Mouse (Mus musculus) brain, embryonic 18.5 days (tissue): Measurements from ENCODE around the gene Fntb.
"Not testable (repeated sequence)": the region's sequence is repeated elsewhere in the genome, so short reads cannot be mapped to it uniquely, and the experiment has no call there.

ENCODE experiments used
- DNase-seq: peaks from one replicate; pipeline ENCODE4 v3.0.0-alpha.2; 2012; ENCODE audit warnings: low read depth, low spot score

The Fntb gene

DNA sequence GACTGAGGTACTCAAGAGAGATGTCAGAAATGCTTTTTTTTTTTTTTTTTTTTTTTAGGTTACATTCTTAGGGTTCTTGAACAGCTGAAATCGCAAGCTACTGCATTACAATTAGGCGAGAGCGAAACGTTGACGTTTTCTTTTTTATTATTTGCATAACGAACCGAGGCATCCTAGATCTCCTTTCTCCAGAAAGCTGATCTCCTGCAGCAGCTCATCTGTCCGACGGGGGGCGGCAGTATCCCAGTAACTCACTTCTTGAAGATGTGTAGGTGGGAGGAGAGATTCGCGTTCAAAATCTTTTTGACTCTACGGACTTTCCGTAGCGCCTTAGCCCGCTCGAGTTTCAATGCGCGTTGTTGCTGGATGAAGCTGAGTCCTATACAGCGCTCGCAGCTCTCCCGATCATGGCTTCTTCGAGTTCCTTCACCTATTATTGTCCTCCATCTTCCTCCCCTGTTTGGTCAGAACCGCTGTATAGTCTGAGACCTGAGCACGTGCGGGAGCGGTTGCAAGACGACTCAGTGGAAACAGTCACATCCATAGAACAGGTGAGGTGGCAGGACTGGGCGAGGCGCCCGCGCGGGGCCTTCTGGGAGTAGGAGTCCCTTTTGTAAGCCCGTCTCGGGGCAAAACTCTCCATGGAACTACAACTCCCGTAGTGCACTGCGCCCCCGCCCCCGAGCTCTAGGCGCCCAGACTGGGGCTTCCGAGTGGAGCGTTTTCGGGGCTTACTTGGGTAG is 71.9 kb downstream of the Fntb start:
- DNase-seq = peak; percentile 97

DNA sequence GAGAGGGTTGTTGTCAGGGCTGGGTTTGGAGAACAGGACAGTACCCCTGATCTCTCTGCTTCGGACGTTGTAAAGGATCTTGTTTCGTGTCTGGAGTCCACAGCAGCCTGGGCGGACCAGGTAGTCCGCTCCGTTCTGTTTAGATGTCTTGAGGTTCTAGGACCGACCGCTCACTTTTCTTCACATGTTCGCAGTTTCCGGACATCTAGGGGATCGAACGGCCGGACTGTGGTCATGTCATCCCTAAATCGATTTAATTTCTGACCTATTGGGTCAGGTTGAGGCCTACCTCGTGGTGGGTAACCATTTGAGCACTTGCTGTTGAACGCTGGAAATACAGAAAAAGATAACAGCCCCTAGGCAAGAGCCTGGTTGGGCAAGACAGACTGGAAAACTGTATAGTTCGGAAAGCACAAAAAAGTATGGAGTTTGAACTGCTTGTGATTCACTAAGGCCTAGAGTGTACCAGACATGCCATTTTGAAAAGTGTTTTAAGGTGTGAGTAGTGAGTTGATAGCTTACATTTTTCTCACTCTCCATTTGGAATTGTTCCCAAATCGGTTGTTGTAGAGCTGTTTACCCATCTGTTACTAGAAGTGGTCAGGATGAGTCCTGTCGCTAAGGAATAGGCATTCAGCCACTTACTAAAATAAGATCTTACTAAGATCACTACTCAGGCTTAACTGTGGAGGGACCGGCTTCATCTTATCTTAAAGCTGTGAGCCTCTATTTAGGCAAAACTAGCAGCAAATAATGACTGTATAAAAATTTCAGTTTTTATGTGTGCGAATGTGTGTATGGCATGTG is 72.7 kb downstream of the Fntb start:
- no peak for DNase-seq

DNA sequence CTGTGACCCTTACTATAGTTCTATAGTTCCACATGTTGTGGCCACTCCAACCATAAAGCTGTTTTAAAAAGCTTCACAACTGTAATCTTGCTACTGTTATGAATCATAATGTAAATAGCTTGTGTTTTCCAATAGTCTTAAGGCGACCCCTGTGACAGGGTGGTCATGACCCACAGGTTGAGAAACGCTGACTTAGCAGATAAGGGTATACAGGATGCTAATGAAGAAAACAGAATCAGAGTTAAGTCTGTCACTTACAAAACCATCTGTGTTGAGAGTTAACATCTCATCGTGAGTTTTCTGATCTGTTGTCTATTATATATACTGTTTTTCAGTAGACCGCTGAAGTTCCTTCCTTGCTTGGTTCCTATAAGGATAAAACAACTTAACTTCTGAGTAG is 73.9 kb downstream of the Fntb start:
- no peak for DNase-seq

DNA sequence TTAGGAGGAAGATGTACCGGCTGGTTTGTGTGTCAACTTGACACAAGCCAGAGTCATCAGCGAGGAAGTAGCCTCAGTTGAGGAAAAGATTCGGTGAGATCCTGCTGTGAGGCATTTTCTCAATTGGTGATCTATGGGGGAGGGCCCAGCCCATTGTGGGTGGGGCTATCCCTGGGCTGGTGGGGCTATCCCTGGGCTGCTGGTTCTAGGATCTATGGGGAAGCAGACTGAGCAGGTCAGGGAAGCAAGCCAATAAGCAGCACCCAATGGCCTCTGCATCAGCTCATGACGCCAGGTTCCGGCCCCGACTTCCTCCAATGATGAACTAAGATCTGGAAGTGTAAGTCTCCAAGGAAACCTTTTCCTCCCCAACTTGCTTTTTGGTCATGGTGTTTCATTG is 74.7 kb downstream of the Fntb start:
- DNase-seq = no peak

DNA sequence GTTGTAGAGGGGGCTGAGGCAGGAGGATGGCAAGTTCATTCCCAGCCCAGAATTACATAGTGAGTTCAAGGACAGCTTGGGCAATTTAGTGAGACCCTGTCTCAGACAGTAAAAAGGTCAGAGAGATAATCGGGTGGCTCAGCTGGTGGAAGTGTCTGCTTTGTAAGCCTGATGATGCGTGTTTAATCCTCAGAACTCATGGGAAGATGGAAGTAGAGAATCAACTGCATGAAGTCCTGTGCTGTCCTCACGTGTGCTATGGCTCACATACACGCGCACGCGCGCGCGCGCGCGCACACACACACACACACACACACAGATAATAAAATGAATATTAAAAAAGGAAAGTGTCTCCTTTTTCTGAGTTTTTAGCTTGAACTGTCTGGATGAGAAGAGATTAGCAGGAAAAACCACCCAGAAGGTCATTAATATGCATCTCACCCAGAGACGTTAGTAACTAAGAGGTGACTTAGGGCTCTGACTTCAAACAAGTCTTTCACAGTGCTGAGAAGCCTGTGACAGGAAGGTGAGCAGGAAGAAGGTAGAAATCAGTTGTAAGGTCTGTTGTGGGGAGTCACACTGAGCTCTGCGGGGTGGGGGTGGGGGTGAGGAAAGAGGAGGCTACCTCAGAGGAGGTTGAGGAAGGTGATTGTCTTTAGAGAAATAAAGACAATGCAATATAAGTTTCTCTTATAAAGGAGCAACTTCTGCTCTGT is 79.1 kb downstream of the Fntb start:
- DNase-seq = no peak

DNA sequence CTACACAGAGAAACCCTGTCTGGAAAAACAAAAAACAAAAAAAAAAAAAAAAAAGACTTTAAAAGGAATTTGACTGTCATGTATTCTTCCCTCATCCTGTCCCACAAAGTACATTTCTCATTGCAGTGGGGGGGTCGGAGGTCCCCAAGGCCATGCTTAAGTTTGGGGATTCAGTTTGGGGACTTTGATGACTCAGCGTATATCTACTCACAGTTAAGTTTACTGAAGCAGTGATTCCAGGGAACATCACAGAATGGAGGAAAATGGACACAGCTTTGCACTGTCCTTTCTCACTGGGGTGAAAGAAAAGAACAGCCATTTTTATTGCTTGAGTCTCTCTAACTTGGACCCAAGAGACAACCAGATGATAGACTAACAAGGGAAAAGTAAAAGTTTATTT is 87.0 kb downstream of the Fntb start:
- DNase-seq = no peak

DNA sequence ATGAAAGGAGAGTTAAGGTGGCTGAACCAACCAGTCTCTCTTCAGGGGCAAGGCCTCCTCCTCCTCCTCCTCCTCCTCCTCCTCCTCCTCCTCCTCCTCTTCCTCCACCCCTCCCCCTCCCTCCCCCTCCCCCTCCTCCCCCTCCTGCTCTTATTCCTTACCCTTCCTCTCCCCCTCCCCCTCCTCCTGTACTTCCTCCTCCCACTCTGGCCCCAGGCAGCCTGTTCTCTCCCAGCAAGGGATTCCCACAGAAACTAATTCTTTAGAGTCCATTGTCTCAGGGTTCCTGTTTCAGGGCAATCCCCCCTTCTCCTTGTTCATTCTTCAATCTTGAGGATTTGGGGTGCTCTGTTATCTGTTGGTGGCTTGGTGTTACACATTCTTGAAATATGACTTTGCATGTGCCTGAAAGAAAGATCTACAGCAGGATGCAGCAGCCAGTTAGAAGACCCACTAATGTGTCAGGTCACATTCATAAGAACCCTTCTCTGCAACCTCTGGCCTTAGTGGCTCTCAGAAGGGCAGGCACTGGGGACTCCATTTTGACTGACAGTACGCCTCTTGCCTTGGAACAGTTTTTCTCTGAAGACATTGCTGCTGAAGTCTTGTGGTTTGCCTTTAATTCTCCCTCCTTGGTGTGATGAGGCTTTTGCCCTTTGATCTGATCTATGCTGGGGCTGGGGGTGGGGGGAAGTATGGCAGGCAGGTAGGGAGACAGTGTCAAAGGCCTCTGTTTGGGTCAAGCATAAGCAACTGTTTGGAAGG is 88.2 kb downstream of the Fntb start:
- DNase-seq = no peak

DNA sequence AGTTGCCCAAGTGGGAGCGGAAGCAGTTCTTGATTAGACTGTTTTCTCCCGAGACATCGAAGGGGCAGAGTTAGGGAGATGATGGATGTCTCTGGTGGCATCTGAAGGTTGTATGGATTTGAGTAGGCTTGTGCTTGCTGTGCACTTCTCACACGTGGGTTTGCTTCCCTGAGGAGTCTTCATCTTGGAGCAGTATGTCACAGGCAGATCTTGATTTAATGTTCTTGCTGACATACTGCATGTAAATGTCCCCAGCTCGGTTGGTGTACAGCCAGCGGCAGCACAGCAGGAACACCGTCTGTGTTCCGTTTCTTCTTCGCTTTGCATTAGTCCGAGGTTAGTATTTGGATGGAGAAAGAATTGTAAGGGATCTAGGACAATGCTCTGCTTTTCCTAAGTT is 91.7 kb downstream of the Fntb start:
- DNase-seq = no peak

DNA sequence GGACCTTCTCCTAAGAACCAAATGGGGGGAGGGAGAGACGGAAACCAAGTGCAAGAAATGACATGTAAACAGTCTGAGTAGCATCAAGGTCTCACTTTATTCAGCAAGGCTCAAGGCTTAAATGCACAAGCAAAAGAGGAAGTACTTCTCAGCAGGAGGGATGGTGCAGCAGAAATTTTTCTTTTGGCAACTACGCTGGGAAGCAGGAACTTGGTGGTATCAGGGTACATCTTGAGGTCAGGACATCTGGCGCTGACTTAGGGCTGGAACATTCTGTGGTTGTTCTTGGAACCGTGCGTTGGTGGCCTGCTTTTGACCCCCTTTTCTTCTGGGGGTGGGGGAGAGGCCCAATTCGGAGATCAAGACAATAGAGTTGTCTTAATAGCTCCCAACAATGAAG is 93.4 kb downstream of the Fntb start:
- not testable (repeated sequence) for DNase-seq

DNA sequence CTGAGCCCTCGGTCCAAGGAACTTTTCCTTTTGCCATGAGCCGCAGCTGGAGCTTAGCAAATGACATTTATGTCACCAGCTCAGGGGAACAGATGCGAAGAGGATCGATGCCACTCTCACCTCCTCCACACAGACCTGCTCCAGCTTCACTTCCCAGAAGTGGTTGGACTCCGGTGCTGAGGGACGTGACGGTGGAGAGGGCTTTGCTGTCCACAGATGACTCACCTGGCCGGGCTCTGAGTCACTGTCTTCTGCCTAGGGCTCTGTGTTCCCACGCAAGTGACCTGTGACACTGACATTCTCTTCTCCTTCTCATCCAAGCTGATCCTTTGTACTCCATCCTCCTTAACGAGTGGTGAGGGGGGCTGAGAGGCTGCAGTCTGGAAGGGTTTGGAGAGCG is 98.3 kb downstream of the Fntb start:
- no peak for DNase-seq

DNA sequence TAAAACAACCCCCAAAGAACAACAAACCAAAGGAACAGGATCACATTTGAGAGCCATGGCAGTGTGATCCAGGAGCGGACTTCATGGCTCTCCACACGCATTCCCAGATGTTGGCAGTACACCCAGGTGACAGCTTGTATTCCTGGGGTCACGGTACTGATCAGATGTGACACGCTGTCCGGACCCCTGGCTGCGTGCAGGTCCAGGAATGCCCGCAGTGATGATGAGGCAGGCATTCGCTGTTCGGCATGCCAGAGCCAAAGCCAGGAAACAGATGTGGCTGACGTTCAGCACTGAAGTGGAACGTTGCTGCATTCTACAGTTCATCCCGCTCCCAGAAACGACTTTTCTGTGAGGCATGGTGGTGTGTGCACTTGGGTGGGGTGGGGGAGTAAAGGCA is 99.9 kb downstream of the Fntb start:
- DNase-seq = no peak

DNA sequence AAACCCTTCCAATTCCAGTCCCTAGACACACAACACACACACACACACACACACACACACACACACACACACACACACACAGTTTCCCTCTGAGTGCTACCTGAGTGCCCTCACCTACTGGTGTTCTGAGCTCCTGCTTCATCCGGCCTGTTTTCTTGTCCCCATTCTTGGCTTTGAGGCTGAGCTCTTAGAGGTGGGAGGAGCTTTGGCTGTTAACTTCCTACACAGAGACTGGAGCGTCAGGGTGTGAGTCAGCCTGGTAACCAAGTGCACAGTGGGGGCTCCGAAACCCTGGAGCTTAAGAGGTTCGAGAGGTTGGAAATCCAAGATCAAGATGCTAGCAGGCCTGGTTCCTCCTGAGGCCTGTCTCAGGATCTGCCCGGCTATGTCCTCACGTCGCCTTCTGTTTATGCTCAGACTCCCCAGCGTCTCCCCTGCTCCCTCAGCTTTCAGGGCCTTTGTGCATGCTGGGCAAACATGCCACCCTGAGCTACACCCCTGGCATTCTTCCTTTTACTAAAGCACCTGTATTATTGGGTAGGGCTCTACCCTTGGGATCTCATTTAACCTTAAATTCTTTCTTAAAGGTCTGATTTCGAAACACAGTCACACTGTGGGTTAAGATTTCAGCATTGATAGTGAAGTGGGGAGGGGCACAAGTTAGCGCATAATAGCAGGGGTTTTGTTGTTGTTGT is 102.3 kb downstream of the Fntb start:
- no peak for DNase-seq

DNA sequence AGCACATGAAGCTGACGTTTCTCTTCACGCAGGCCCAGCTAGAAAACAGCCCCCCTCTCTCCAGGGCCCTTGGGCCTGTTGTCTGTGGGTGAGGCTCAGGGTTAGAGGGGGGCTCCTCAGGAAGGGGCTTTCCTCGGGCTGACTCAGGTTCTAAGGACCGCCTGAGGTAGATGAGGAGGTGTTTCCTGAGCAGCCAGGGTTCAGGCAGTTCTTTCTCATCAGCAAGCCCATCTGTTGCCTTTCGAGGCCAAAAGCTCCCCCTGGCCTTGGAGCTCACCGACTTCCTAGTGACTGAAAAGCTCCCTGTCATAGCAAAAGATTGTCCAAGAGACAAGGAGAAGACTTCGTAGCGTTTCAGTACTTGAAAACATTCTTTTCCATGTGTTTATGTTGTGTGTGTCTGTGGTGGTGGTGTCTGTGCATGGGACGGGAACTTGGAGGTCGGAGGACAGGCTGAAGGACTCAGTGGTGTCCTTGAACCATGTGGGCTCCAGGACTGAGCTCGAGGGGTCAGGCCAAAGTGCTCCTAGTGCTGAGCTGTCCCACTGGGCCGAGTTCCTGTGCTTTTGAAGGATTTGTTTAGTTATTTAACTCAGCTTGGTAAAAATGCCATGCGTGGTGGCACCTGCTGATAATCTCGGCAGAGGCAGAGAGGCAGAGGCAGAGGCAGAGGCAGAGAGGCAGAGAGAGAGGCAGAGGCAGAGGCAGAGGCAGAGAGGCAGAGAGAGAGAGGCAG is 103.2 kb downstream of the Fntb start:
- DNase-seq = no peak

DNA sequence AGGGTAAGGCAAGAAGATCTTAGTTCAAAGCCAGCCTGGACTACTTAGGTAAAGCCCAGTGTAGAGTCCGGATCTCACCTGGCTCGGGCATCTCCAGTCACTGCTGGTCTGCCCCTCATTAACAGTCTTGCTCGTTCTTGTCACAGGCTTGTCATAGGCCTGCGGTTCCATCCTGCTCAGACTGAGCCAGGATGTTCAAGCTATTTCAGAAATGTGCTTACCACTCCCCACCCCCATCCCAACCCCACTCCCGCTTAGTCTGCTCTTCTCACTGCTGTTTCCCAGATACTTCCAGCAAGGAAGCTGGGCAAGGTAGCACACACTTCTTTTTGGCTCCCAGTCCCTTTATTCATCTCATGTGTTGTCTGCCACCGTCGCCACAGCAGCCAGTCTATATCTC is 104.2 kb downstream of the Fntb start:
- no peak for DNase-seq

DNA sequence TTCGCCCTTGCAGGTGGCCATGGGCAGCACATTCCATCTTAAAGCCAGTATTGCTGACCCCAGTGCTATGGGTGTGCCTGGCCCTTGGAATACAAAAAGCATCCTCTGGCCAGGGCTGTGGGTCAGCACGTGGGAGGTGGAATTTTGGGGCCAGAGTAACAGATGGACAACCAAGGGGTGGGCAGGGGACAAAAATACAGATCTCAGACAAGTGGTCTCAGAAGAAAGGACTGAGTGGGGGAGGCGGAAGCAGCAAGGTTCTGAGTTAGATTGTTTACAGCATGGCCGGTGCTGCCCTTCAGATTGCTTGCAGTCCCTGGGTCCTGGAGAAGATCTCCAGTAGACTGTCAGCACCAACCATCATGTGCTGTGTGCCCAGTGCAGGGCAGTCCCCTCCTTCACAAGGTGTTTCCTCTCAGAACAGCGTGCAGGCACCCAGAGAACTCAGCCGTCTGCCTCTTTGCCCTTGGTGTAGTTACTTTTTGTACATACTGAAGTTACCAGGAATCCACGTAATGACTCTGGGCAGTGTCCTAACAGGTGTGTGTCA is 107.5 kb downstream of the Fntb start:
- DNase-seq = no peak

DNA sequence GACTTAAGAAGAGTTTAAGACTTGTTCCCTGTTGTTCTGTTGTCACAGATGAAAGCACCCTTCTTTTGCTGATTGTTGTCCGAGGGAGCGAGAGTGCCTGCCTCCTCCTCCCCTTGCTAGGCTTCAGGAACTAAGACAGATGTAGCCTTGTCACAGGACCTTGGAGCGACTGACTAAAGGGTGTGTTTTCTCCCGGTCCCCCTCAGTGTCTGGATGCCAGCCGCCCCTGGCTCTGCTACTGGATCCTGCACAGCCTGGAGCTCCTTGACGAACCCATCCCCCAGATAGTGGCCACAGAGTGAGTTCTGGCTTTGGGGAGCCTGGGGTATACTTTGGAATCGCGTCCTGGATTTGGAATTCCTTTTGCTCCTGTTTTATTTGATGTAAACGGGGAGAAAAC is 109.4 kb downstream of the Fntb start:
- DNase-seq = no peak

DNA sequence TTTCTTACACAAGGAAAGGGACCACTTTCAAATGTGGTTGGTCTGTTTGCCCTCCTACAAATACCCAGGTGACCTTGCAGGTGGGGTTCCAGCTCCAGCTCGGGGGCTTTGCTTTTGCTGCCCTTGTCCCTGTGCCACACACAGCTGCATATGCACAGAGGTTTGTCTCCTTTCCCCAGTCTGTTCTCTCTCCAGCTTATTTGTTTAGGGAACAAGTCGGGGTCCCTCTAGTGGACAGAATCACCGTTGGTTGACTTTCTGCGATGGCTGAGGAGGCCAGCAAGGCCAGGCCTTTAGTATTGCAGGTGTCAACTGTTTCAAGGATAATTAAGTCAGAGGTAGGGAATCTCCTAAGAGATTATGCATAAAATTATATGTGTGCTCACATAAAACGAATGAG is 113.9 kb downstream of the Fntb start:
- DNase-seq = no peak

DNA sequence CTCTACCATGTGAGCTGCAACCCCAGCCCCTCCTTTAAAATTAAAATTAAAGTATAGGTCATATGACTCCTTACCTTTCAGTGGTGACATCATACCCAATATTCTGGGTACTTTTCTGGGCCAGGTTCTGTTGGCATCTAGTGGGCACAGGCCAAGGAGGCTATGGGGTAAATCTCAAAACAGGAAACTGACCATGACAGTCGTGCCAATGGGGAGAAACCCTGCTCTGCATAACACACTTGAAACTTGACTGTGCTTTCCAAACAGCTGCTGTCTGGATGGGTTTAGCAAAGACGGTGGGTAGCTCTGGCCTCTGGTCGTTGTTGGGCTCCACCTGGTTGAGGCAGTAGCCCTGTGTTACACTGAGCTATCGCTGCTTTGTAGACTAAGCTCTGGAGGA is 114.7 kb downstream of the Fntb start:
- DNase-seq = no peak

DNA sequence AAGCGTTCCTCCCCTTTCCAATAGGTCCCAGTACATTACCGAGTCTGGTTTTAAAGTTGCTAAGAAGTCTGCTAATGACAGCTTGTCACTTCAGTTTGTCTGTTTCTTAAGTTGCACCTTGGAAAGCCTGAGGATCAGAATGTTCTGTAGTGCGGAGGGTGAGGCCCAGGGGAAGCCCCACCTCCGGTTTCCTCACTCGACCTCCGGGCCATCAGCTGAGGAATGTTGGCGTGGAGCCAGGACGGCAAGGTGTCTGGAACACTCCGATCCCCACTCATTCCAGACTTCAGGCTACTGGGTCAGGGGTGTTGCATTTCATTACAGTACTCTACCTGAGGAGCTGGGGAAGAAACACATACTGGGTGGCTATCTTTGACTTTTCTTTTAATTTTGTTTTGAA is 118.4 kb downstream of the Fntb start:
- no peak for DNase-seq

DNA sequence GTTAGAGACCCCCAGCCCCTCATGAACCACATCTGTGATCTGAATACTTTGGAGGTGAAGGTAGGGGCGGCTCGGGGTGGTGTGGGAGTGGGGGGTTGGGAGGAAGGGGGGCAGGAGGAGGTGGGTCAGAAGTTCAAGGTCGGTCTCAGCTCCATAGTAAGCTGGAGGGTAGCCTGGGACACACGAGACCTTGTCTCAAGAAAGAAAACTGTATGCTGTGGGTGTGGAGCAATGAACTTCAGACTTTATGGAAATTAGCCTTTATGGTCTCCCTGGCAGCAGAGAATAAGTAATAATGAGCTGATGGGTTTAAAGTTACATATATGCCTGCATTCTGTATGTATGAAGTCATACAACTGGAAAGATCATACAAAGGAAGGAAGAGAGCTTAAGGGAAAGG is 119.7 kb downstream of the Fntb start:
- no peak for DNase-seq
